Mouse (Mus musculus) embryonic fibroblast, embryonic 13.5 days (primary cell): ENCODE measurements around the gene Il31ra. TPM values are rescaled to one million over a fixed set of nuclear protein-coding genes. Genes with fewer than 3 reads are reported as not detected.

Experiments
- H3K27ac ChIP-seq: 2 replicates; pipeline ENCODE4 v1.5.1; 2012; ENCODE audit warnings: low read length, control low read depth, inconsistent platforms; ENCODE audit not compliant: insufficient read depth
- H3K4me1 ChIP-seq: 2 replicates; pipeline ENCODE4 v1.6.1; 2011; ENCODE audit warnings: low read length; ENCODE audit not compliant: control insufficient read depth, insufficient read depth
- H3K4me3 ChIP-seq: 2 replicates; pipeline ENCODE4 v1.5.1; 2011; ENCODE audit warnings: mild to moderate bottlenecking, control low read depth, low read length; ENCODE audit not compliant: insufficient read depth
- CTCF ChIP-seq: IDR thresholded peaks from 2 replicates; pipeline ENCODE4 v1.5.1; 2011; ENCODE audit warnings: mild to moderate bottlenecking, control low read depth, low read length, moderate library complexity, borderline replicate concordance; ENCODE audit not compliant: insufficient read depth
- POLR2A ChIP-seq: IDR thresholded peaks from 2 replicates; pipeline ENCODE4 v1.6.1; 2011; ENCODE audit warnings: low read depth, mild to moderate bottlenecking, control low read depth, low read length, moderate library complexity
- polyA plus RNA-seq: library from polyadenylated mRNA; stranded (reverse); fragments of >200 nt; gene quantifications from 2 replicates; pipeline ENCODE4 v1.2.4, GENCODE M21; 2011; ENCODE audit warnings: low read depth; ENCODE audit not compliant: missing spikeins, insufficient read length

Il31ra gene
- polyA plus RNA-seq, 1 experiment, result 2.3 TPM

DNA sequence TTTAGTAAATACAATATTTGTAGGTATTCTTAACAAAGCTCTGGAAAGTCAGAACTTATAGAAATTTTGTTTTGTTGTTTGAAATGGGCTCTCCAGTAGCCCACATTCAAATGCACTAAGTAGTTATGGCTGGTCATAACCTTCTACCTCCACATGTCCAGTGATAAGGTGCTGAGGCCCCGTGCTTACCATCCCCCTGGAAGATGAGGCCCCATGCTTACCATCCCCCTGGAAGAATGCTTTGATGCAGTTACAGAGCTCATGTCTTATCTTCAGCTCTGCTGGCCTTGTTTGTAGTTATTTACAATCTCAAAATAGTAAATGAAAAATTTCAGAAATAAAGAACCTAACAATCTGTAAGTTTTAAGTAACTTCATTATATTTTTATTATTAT lies 101.9 kb downstream of the Il31ra start:
- no peak for TF ChIP-seq POLR2A
- TF ChIP-seq CTCF, result no peak
- H3K27ac ChIP-seq, result no peak overlapping the region
- no peak overlapping the region for H3K4me3 ChIP-seq
- H3K4me1 ChIP-seq, result no peaks in the 10 kb centered on the region

GRCm38 (mm10) chr13:112491636-112492284 lies 102.4 kb downstream of the Il31ra start:
- Histone ChIP-seq H3K4me3 (no peak overlapping the region), H3K4me1 (no peaks in the 10 kb centered on the region), H3K27ac (no peak overlapping the region)
- TF ChIP-seq POLR2A (no peak), CTCF (no peak)

GRCm38 (mm10) chr13:112490036-112490435 lies 104.1 kb downstream of the Il31ra start:
- TF ChIP-seq POLR2A, result no peak
- no peak for TF ChIP-seq CTCF
- Histone ChIP-seq H3K27ac (no peak overlapping the region), H3K4me3 (no peak overlapping the region)

DNA sequence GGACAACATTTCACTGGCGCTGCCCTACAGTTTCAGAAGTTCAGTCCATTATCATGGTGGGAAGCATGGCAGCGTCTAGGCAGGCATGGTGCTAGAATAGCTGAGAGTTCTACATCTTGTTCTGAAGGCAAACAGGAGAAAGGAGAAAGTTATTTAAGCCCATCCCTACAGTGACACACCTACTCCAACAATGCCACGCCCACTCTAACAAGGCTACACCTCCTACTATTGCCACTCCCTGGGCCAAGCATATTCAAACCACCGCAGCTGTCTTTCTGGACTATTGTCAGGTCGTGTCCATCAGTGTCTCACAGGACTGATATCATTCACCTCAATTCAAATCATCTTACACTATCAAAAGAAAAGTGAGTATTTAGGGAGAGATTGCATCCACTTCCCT lies 107.5 kb downstream of the Il31ra start:
- no peak overlapping the region for H3K27ac ChIP-seq
- no peak overlapping the region for H3K4me3 ChIP-seq
- TF ChIP-seq CTCF (no peak), POLR2A (no peak)
- H3K4me1 ChIP-seq, result no peaks in the 10 kb centered on the region

More at GRCm38 (mm10) chr13:112490036-112490435, 104.1 kb downstream of the Il31ra start:
- H3K4me1 ChIP-seq, result no peaks in the 10 kb centered on the region

- Histone ChIP-seq H3K4me1 (no peaks in the 10 kb centered on the region), H3K27ac (no peak overlapping the region), H3K4me3 (no peak overlapping the region)
- TF ChIP-seq CTCF (no peak), POLR2A (no peak)
Observed at GRCm38 (mm10) chr13:112486236-112486635, 107.9 kb downstream of the Il31ra start.

- Histone ChIP-seq H3K4me3 (no peak overlapping the region), H3K27ac (no peak overlapping the region), H3K4me1 (no peaks in the 10 kb centered on the region)
- TF ChIP-seq POLR2A, result no peak
- TF ChIP-seq CTCF, result no peak
Observed at GRCm38 (mm10) chr13:112483015-112483414, 111.1 kb downstream of the Il31ra start.

GRCm38 (mm10) chr13:112482525-112482924 lies 111.6 kb downstream of the Il31ra start:
- TF ChIP-seq POLR2A (no peak), CTCF (no peak)
- Histone ChIP-seq H3K4me1 (no peaks in the 10 kb centered on the region), H3K27ac (no peak overlapping the region), H3K4me3 (no peak overlapping the region)

GRCm38 (mm10) chr13:112479926-112480325 lies 114.2 kb downstream of the Il31ra start:
- TF ChIP-seq CTCF, result no peak
- TF ChIP-seq POLR2A, result no peak
- Histone ChIP-seq H3K4me3 (no peak overlapping the region), H3K4me1 (no peaks in the 10 kb centered on the region), H3K27ac (no peak overlapping the region)

DNA sequence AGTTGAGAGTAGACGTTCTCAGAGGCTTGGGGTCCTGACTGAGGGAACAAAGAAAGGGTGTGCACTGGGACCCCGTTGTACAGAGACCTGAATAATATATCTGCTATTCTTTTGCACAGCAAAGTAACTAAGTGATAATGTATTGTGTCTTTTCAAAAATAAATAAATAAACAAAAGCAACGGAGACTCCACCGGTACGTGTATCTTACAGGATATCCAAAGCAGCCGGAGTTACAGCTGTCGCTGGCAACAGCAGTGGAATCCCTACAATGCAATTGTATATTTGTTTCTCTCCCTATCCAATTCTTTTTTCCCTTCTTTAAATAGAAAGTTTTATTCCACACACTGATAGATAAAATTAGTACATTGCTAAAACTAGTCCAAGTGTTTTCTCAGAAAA lies 115.1 kb downstream of the Il31ra start:
- no peak overlapping the region for H3K4me3 ChIP-seq
- H3K27ac ChIP-seq, result no peak overlapping the region
- H3K4me1 ChIP-seq, result no peaks in the 10 kb centered on the region
- no peak for TF ChIP-seq CTCF
- no peak for TF ChIP-seq POLR2A

DNA sequence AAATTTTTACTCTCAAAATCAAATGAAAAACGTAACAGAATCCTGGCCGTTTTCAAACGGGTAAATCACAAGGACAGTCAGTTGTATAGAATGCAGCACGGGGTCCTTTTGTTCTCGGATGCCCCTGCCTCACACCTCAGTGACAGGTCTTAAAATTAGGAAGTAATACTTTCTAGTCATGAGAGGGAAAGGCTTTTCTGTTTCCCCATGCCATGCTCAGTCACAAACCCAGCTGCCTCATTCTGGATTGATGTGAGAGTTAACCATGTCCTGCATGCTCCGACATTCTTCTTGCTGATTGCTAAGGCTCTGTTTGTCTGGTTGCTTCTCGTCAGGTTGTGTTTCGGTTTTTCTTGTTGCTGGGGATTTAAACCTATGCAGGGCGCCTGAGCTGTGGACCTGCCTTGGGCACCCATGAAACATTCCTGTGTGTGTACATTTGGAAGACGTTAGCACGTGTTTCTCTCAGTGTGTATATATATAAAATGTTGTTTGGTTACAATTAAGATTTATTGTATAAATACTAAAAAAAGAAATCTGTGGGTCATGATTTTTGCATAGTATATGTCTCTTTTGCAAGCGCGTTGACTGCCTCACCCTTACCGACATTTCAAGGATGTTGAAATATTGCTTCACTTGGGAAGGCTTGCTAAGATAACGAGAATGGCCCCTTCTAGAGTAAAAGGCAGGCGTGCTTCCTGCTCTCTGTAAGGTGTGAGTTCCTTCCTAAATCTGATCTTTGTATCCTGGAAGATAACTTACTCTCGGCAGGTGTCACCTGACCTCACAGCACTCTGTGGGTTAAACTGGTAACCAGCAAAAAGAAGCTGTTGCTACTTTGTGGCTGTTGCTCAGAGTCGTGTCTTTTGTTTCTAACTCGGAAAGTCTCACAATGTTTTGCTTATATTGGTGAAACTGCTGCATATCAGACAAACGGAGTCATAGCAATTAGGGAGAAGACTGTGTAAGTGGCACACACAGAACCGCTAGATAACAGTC lies 120.1 kb downstream of the Il31ra start:
- no peak for TF ChIP-seq CTCF
- TF ChIP-seq POLR2A, result no peak
- Histone ChIP-seq H3K4me3 (no peak overlapping the region), H3K4me1 (no peaks in the 10 kb centered on the region), H3K27ac (no peak overlapping the region)
